Mouse (Mus musculus): ENCODE results near the gene Prkcg.

DNA sequence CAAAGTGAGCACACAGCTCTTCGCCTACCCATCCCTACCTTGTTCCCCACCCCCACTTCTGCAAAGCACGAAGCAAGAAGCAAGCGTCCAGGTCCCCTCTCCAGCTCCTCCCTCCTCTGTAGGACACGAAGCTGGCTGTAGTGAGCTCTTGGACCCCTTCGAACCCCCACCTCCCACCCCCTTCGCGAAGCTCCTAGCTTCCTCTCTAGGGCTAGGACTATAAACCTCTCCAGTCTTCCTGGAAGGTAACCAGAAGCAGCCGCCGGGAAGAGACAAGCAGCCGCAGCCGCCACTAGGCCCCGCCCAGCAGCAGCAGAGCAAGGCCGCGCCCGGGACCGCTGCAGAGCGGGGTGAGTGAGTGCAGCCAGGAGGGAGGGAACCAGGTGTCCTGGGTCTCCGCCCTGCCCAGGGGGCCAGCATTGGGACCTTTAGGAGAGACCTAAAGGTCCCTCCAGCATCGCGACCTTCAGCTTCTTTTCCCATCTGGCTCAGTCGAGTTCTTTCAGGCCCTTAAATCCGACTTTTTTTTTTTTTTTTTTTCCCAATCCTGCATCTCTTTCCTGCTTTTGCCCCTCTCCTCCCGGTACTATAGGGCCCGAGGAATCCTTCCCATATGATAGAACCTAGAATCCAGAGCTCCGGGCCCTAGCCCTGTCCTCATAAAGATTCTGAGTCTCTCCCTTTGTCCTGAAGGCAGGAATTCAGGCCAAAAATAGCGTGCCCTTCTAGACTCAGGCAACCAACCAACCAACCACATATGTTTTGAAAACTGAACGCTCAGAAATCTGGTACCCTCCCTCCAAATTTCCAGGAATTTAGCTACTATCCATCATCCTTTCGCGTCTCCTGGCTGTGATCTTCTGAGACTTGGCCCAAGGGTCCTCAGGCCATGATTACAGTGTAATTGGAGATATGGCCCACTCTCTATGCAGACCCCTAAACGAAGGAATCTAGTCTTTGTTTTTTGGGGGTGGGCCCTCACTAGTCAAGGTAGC lies at the start of gene Prkcg, which contains the start of gene Myadm:
- TF ChIP-seq CTCF (IDR thresholded peaks at IDR 0.05; ENCODE audit: low read depth) (no peak), EP300 (IDR thresholded peaks at IDR 0.05; ENCODE audit: low read depth) (no peak)

All from liver, postnatal 0 days (tissue).